Mouse (Mus musculus): ENCODE measurements around the gene Bpifb1. TPM values are rescaled to one million over a fixed set of nuclear protein-coding genes. Genes with fewer than 3 reads are reported as not detected.
"Not testable (repeated sequence)": the region's sequence is repeated elsewhere in the genome, so short reads cannot be mapped to it uniquely, and the experiment has no call there.

The Bpifb1 gene
- 234 and 239 TPM in 2 replicates for polyA plus RNA-seq (2015; fragmentation: Nextera tagmentation; extraction: Ambion mirVana)

GRCm38 (mm10) chr2:154190546-154191258 is at the start of gene Bpifb1:
Gene Bpifb1 (plus strand): TSS chr2:154190818.
- H3K4me3 ChIP-seq (replicated peaks) = 0 out of 2 replicates have a peak within 1 kb of the TSS, but pooled peaks have one; percentile 2
- H3K27me3 ChIP-seq (replicated peaks) = no peaks in the 10 kb centered on the region
- H3K9ac ChIP-seq = no peak within 1 kb of the TSS
- H3K36me3 ChIP-seq = no peaks in the 10 kb centered on the region
- H3K27ac ChIP-seq = peak within 1 kb of the TSS; percentile 71
- H3K9me3 ChIP-seq = no peaks in the 10 kb centered on the region
- 0 out of 2 replicates have a peak within 1 kb of the TSS, but pooled peaks have one; percentile 11 for H3K4me2 ChIP-seq
- H3K4me1 ChIP-seq = no peaks in the 10 kb centered on the region
- 66% methylated on average over 11 of the region's 11 CpGs for WGBS
- ATAC-seq (ENCODE audit: insufficient read depth, low FRiP score, low read depth) = peak; percentile 70

GRCm38 (mm10) chr2:154142580-154142979 is 48.0 kb upstream of the Bpifb1 start, which contains the start of gene Bpifa1:
Gene Bpifa1 (plus strand): TSS chr2:154142880.
- no peak within 1 kb of the TSS for H3K4me2 ChIP-seq
- no peak within 1 kb of the TSS for H3K4me3 ChIP-seq (replicated peaks)
- no peak within 1 kb of the TSS for H3K27ac ChIP-seq
- no peak for ATAC-seq (ENCODE audit: insufficient read depth, low FRiP score, low read depth)
- H3K36me3 ChIP-seq = no peaks in the 10 kb centered on the region
- no peak within 1 kb of the TSS for H3K9ac ChIP-seq
- 71% methylated on average over 4 of the region's 4 CpGs for whole genome bisulfite sequencing
- no peaks in the 10 kb centered on the region for H3K27me3 ChIP-seq (replicated peaks)
- no peaks in the 10 kb centered on the region for H3K9me3 ChIP-seq
- no peaks in the 10 kb centered on the region for H3K4me1 ChIP-seq

- no peaks in the 10 kb centered on the region for H3K4me1 ChIP-seq
- H3K9me3 ChIP-seq = no peaks in the 10 kb centered on the region
- no peaks in the 10 kb centered on the region for H3K36me3 ChIP-seq
- no peak overlapping the region for H3K27ac ChIP-seq
- no peak overlapping the region for H3K9ac ChIP-seq
- ATAC-seq (ENCODE audit: insufficient read depth, low FRiP score, low read depth) = no peak
- H3K27me3 ChIP-seq (replicated peaks) = no peaks in the 10 kb centered on the region
- 59% methylated on average over 3 of the region's 3 CpGs for WGBS
- no peak overlapping the region for H3K4me3 ChIP-seq (replicated peaks)
- no peak overlapping the region for H3K4me2 ChIP-seq
These were observed 46.9 kb upstream of the Bpifb1 start for GRCm38 (mm10) chr2:154143735-154144134.

GRCm38 (mm10) chr2:154147496-154147895 is 43.1 kb upstream of the Bpifb1 start:
- no peaks in the 10 kb centered on the region for H3K9me3 ChIP-seq
- H3K36me3 ChIP-seq = no peaks in the 10 kb centered on the region
- no peak for ATAC-seq (ENCODE audit: insufficient read depth, low FRiP score, low read depth)
- H3K27me3 ChIP-seq (replicated peaks) = no peaks in the 10 kb centered on the region
- 79% methylated on average over 4 of the region's 4 CpGs for WGBS
- H3K27ac ChIP-seq = no peak overlapping the region
- no peak overlapping the region for H3K4me2 ChIP-seq
- H3K4me3 ChIP-seq (replicated peaks) = no peak overlapping the region
- H3K9ac ChIP-seq = no peak overlapping the region
- H3K4me1 ChIP-seq = no peaks in the 10 kb centered on the region

- no peaks in the 10 kb centered on the region for H3K27me3 ChIP-seq (replicated peaks)
- no peaks in the 10 kb centered on the region for H3K9me3 ChIP-seq
- no peak overlapping the region for H3K4me3 ChIP-seq (replicated peaks)
- no peak overlapping the region for H3K9ac ChIP-seq
- H3K36me3 ChIP-seq = no peaks in the 10 kb centered on the region
- no peaks in the 10 kb centered on the region for H3K4me1 ChIP-seq
- 33% methylated on average over 3 of the region's 3 CpGs for WGBS
- H3K4me2 ChIP-seq = no peak overlapping the region
- no peak overlapping the region for H3K27ac ChIP-seq
- ATAC-seq (ENCODE audit: insufficient read depth, low FRiP score, low read depth) = no peak
These were observed 32.2 kb upstream of the Bpifb1 start for GRCm38 (mm10) chr2:154158433-154158832.

- ATAC-seq (ENCODE audit: insufficient read depth, low FRiP score, low read depth) = no peak
- WGBS = 77% methylated on average over 8 of the region's 8 CpGs
- Histone ChIP-seq H3K36me3 (no peaks in the 10 kb centered on the region), H3K27me3 (replicated peaks) (no peaks in the 10 kb centered on the region), H3K27ac (no peak within 1 kb of the TSS), H3K4me2 (no peak within 1 kb of the TSS), H3K9ac (no peak within 1 kb of the TSS), H3K9me3 (no peaks in the 10 kb centered on the region), H3K4me3 (replicated peaks) (no peak within 1 kb of the TSS), H3K4me1 (no peaks in the 10 kb centered on the region)
These were observed 28.3 kb upstream of the Bpifb1 start, which contains the start of gene Bpifa5 for GRCm38 (mm10) chr2:154162307-154162706. Gene Bpifa5 (plus strand): TSS chr2:154162607.

GRCm38 (mm10) chr2:154163306-154163705 is 27.3 kb upstream of the Bpifb1 start:
- no peaks in the 10 kb centered on the region for H3K4me1 ChIP-seq
- 86% methylated on average over 5 of the region's 5 CpGs for WGBS

GRCm38 (mm10) chr2:154169172-154169571 is 21.4 kb upstream of the Bpifb1 start:
- 58% methylated on average over 3 of the region's 3 CpGs for WGBS

More at GRCm38 (mm10) chr2:154163306-154163705, 27.3 kb upstream of the Bpifb1 start:
- Histone ChIP-seq H3K36me3 (no peaks in the 10 kb centered on the region), H3K4me2 (no peak overlapping the region), H3K9me3 (no peaks in the 10 kb centered on the region), H3K4me3 (replicated peaks) (no peak overlapping the region), H3K9ac (no peak overlapping the region), H3K27me3 (replicated peaks) (no peaks in the 10 kb centered on the region), H3K27ac (no peak overlapping the region)
- no peak for ATAC-seq (ENCODE audit: insufficient read depth, low FRiP score, low read depth)

GRCm38 (mm10) chr2:154171621-154172020 is 19.0 kb upstream of the Bpifb1 start:
- no peaks in the 10 kb centered on the region for H3K36me3 ChIP-seq
- no peaks in the 10 kb centered on the region for H3K4me1 ChIP-seq
- no peaks in the 10 kb centered on the region for H3K9me3 ChIP-seq
- H3K27ac ChIP-seq = no peak overlapping the region
- no peak for ATAC-seq (ENCODE audit: insufficient read depth, low FRiP score, low read depth)
- no peaks in the 10 kb centered on the region for H3K27me3 ChIP-seq (replicated peaks)
- WGBS = 64% methylated on average over 6 of the region's 6 CpGs
- H3K4me2 ChIP-seq = no peak overlapping the region
- no peak overlapping the region for H3K4me3 ChIP-seq (replicated peaks)
- no peak overlapping the region for H3K9ac ChIP-seq

More at GRCm38 (mm10) chr2:154169172-154169571, 21.4 kb upstream of the Bpifb1 start:
- Histone ChIP-seq H3K27me3 (replicated peaks) (no peaks in the 10 kb centered on the region), H3K27ac (no peak overlapping the region), H3K4me1 (no peaks in the 10 kb centered on the region), H3K4me3 (replicated peaks) (no peak overlapping the region), H3K9me3 (no peaks in the 10 kb centered on the region), H3K9ac (no peak overlapping the region), H3K36me3 (no peaks in the 10 kb centered on the region), H3K4me2 (no peak overlapping the region)
- peak; percentile 53; the same call in 1 of the 2 replicates for ATAC-seq (ENCODE audit: insufficient read depth, low FRiP score, low read depth)

GRCm38 (mm10) chr2:154173313-154173712 is 17.3 kb upstream of the Bpifb1 start:
- Histone ChIP-seq H3K9me3 (no peaks in the 10 kb centered on the region), H3K4me1 (no peaks in the 10 kb centered on the region), H3K27me3 (replicated peaks) (no peaks in the 10 kb centered on the region), H3K36me3 (no peaks in the 10 kb centered on the region), H3K4me3 (replicated peaks) (no peak overlapping the region), H3K27ac (no peak overlapping the region), H3K4me2 (no peak overlapping the region), H3K9ac (no peak overlapping the region)
- no peak for ATAC-seq (ENCODE audit: insufficient read depth, low FRiP score, low read depth)
- 35% methylated on average over 1 of the region's 1 CpGs for WGBS

- not testable (repeated sequence) for H3K9ac ChIP-seq; ATAC-seq (ENCODE audit: insufficient read depth, low FRiP score, low read depth); H3K27ac ChIP-seq; H3K4me2 ChIP-seq; H3K4me1 ChIP-seq; H3K27me3 ChIP-seq (replicated peaks); H3K4me3 ChIP-seq (replicated peaks); H3K36me3 ChIP-seq; H3K9me3 ChIP-seq
- 82% methylated on average over 7 of the region's 7 CpGs for WGBS
These were observed 8.7 kb upstream of the Bpifb1 start for GRCm38 (mm10) chr2:154181900-154182299.

- not testable (repeated sequence) for H3K27me3 ChIP-seq (replicated peaks); H3K4me3 ChIP-seq (replicated peaks); H3K4me2 ChIP-seq; H3K27ac ChIP-seq; H3K9me3 ChIP-seq; H3K36me3 ChIP-seq; ATAC-seq (ENCODE audit: insufficient read depth, low FRiP score, low read depth); H3K4me1 ChIP-seq; H3K9ac ChIP-seq
- WGBS = 54% methylated on average over 4 of the region's 4 CpGs
These were observed 7.6 kb upstream of the Bpifb1 start for GRCm38 (mm10) chr2:154183061-154183460.
